Mouse (Mus musculus): ENCODE measurements around the gene Mad2l1bp.

- TF ChIP-seq USF1 (IDR thresholded peaks at IDR 0.05; ENCODE audit: low read depth) (no peak), MYOG (IDR thresholded peaks at IDR 0.05; ENCODE audit: control insufficient read depth in 1 of 3, insufficient read depth in 1 of 3, insufficient read length in 2 of 3, low read depth in 2 of 3) (no peak), POLR2AphosphoS2 (IDR thresholded peaks at IDR 0.05; ENCODE audit: insufficient read length, low read depth) (no peak), POLR2A (IDR thresholded peaks at IDR 0.05; ENCODE audit: insufficient read length, low read depth) (no peak), CEBPB (IDR thresholded peaks at IDR 0.05; ENCODE audit: insufficient read depth, poor library complexity, severe bottlenecking) (no peak), E2F4 (IDR thresholded peaks at IDR 0.05; ENCODE audit: insufficient read depth) (no peak), REST (IDR thresholded peaks at IDR 0.05; ENCODE audit: insufficient read depth, insufficient read length) (no peak), MYOD1 (IDR thresholded peaks at IDR 0.05; ENCODE audit: control insufficient read depth in 1 of 3, insufficient read length in 2 of 3, low read depth in 2 of 3) (no peak), TCF12 (IDR thresholded peaks at IDR 0.05; ENCODE audit: insufficient read depth, poor library complexity, severe bottlenecking) (no peak), SRF (IDR thresholded peaks at IDR 0.05; ENCODE audit: control insufficient read depth, insufficient read length, low read depth) (no peak), MAX (IDR thresholded peaks at IDR 0.05; ENCODE audit: low read depth) (no peak), TCF3 (IDR thresholded peaks at IDR 0.05; ENCODE audit: insufficient read length, low read depth) (no peak)
These were observed 28.9 kb upstream of the Mad2l1bp start for GRCm38 (mm10) chr17:46182273-46182672.
